Mouse (Mus musculus) myocyte (in vitro differentiated cells): ENCODE results near the gene Olfr16.

Experiments used
- MYOD1 ChIP-seq, 3 experiments: IDR thresholded peaks; one replicate each; pipeline ENCODE4 v1.6.1; 2011; ENCODE audit warnings: control low read depth in 2 of 3, low read depth in 2 of 3, mild to moderate bottlenecking in 2 of 3, moderate library complexity in 1 of 3; ENCODE audit not compliant: insufficient read length in 2 of 3, control insufficient read depth in 1 of 3
- POLR2A ChIP-seq: IDR thresholded peaks from one replicate; pipeline ENCODE4 v1.6.1; 2011; ENCODE audit warnings: low read depth, mild to moderate bottlenecking, control low read depth, moderate library complexity; ENCODE audit not compliant: insufficient read length
- TCF12 ChIP-seq: IDR thresholded peaks from one replicate; pipeline ENCODE4 v1.6.1; 2011; ENCODE audit warnings: mild to moderate bottlenecking, control low read depth; ENCODE audit not compliant: poor library complexity, insufficient read depth, severe bottlenecking

DNA sequence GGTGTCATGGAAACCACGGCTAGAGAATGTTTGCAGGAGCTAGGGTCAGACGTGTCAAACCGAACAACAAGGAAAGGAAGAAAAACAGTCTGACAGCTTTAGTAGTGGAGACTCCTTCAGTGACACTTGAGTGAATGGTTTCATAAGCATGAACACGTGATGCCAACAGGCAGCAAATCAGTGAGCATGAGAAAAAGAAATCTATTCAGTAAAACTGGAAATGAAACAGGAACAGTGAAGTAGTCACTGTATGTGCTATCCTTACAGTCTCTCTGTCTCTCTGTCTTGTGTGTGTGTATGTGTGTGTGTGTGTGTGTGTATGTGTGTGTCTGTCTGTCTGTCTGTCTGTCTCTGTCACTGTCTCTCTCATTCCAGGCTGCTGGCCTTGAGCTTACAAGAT is 5.2 kb downstream of the Olfr16 start:
- TF ChIP-seq POLR2A (no peak), MYOD1 (IDR thresholded peaks at IDR 0.05; ENCODE audit: control insufficient read depth in 1 of 3, insufficient read length in 2 of 3, low read depth in 2 of 3) (no peak), TCF12 (no peak)
